Comparison of ENCODE assay signal across 10 mouse cellular contexts in genomic region chr11:52168461-52168860, GRCm38 (mm10). TPM values are rescaled to one million over a fixed set of nuclear protein-coding genes. Genes with fewer than 3 reads are reported as not detected.
A peak's percentile ranks its signal among the peaks of the same experiment; 100 is the strongest.
DNase-seq lines count a peak whose midpoint lies in the region; ATAC-seq lines count a peak whose summit lies in the region.
"Had no signal": no experiment of that assay in that cellular context is flagged by ENCODE, and none has a peak within 500 bp of the region (broad histone marks: within the 10 kb centered on the region; RNA-seq: fewer than 3 reads in every experiment).

No protein-coding gene starts in this region.

- peak overlapping the region; percentile 60 for H3K4me3 ChIP-seq in heart, embryonic 13.5 days
- H3K4me3 ChIP-seq in hindbrain, embryonic 11.5 days (ENCODE audit: low read depth, low read length), result peak overlapping the region; percentile 36
- H3K4me3 ChIP-seq in macrophage (ENCODE audit: inconsistent target), result peak overlapping the region; percentile 25

- DNase-seq in heart, adult 18-20 months, result no peak
- DNase-seq in MN1 (ENCODE audit: low spot score), result peak; percentile 13
- DNase-seq in hindbrain, embryonic 11.5 days (ENCODE audit: low spot score), result peak; percentile 41
- no peak for DNase-seq in yolk sac, embryonic 10.5 days (ENCODE audit: low spot score)
- DNase-seq in urinary bladder, postnatal 36 days (ENCODE audit: low spot score in 2 of 2), result no peak

- no peaks in the 10 kb centered on the region for H3K79me2 ChIP-seq in macrophage (ENCODE audit: inconsistent target)

- peak overlapping the region; percentile 73 for H3K9ac ChIP-seq in heart, embryonic 13.5 days
- H3K9ac ChIP-seq in hindbrain, embryonic 11.5 days (ENCODE audit: low read depth, low read length), result no peak overlapping the region

- no peaks in the 10 kb centered on the region for H3K36me3 ChIP-seq in heart, embryonic 13.5 days
- H3K36me3 ChIP-seq in hindbrain, embryonic 11.5 days (ENCODE audit: control insufficient read depth, insufficient read depth, low read length), result no peaks in the 10 kb centered on the region
- H3K36me3 ChIP-seq in macrophage (ENCODE audit: inconsistent target), result no peaks in the 10 kb centered on the region
- H3K36me3 ChIP-seq: G1E had no signal

- H3K4me2 ChIP-seq in heart, embryonic 13.5 days, result peak overlapping the region; percentile 85
- peak overlapping the region; percentile 61 for H3K4me2 ChIP-seq in hindbrain, embryonic 11.5 days (replicated peaks; ENCODE audit: low read depth, low read length)

- H3K27ac ChIP-seq in heart, embryonic 13.5 days (replicated peaks), result no peak overlapping the region
- no peak overlapping the region for H3K27ac ChIP-seq in hindbrain, embryonic 11.5 days (ENCODE audit: low read depth, low read length)
- no peak overlapping the region for H3K27ac ChIP-seq in macrophage

- peaks cover 61% of the 10 kb centered on the region for H3K27me3 ChIP-seq in heart, embryonic 13.5 days (replicated peaks)
- peaks cover 24% of the 10 kb centered on the region for H3K27me3 ChIP-seq in hindbrain, embryonic 11.5 days (ENCODE audit: control insufficient read depth, insufficient read depth, low read length)

- H3K4me1 ChIP-seq in heart, embryonic 13.5 days, result peaks cover 10% of the 10 kb centered on the region
- H3K4me1 ChIP-seq in hindbrain, embryonic 11.5 days (replicated peaks; ENCODE audit: control insufficient read depth, insufficient read depth, low read length), result no peaks in the 10 kb centered on the region

- no peak for ATAC-seq in heart, embryonic 13.5 days (ENCODE audit: extremely low read depth, insufficient number of reproducible peaks, low FRiP score, low TSS enrichment)
- ATAC-seq in hindbrain, embryonic 11.5 days (ENCODE audit: low FRiP score), result no peak
- ATAC-seq in cerebellum, adult (ENCODE audit: insufficient number of reproducible peaks, low FRiP score, low TSS enrichment), result no peak

- no peaks in the 10 kb centered on the region for H3K9me3 ChIP-seq in heart, embryonic 13.5 days
- H3K9me3 ChIP-seq in hindbrain, embryonic 11.5 days (ENCODE audit: control insufficient read depth, low read length), result no peaks in the 10 kb centered on the region
- H3K9me3 ChIP-seq: G1E had no signal

- 11% methylated on average over 12 of the region's 12 CpGs for WGBS in heart, embryonic 13.5 days
- WGBS in hindbrain, embryonic 11.5 days, result 24% methylated on average over 12 of the region's 12 CpGs
- WGBS in macrophage (ENCODE audit: missing documents), result 8% methylated on average over 12 of the region's 12 CpGs

RNA-seq across cellular contexts. Expression of gene Olfr1373, which starts 23.1 kb away (rescaled TPM):
- not detected in 2 replicates for polyA plus RNA-seq in heart, embryonic 13.5 days (2015; fragmentation: Nextera tagmentation; extraction: Ambion mirVana)
- not detected for total RNA-seq in heart, adult 18-20 months (2021)
- polyA plus RNA-seq in hindbrain, embryonic 11.5 days (2014; fragmentation: Nextera tagmentation; extraction: Ambion mirVana), result not detected in 2 replicates
- total RNA-seq in macrophage (2018; cell fraction: chromatin; rRNA removed), result not detected
- not detected for total RNA-seq in macrophage (2018; cell fraction: cytosol; rRNA removed)
- not detected for total RNA-seq in macrophage (2018; cell fraction: nucleus; rRNA removed)
- polyA plus RNA-seq in macrophage (2018), result not detected in 3 replicates
- total RNA-seq: G1E had no signal
- polyA plus RNA-seq: G1E; large intestine, adult 2 months had no signal

RNA-seq across cellular contexts. Expression of gene Olfr1371, which starts 45.3 kb away (rescaled TPM):
- not detected in 2 replicates for polyA plus RNA-seq in heart, embryonic 13.5 days (2015; fragmentation: Nextera tagmentation; extraction: Ambion mirVana)
- total RNA-seq in heart, adult 18-20 months (2021), result not detected
- polyA plus RNA-seq in hindbrain, embryonic 11.5 days (2014; fragmentation: Nextera tagmentation; extraction: Ambion mirVana), result not detected in 2 replicates
- total RNA-seq in macrophage (2018; cell fraction: chromatin; rRNA removed), result not detected
- total RNA-seq in macrophage (2018; cell fraction: cytosol; rRNA removed), result not detected
- not detected for total RNA-seq in macrophage (2018; cell fraction: nucleus; rRNA removed)
- polyA plus RNA-seq in macrophage (2018), result not detected in 3 replicates
- polyA plus RNA-seq: G1E; large intestine, adult 2 months had no signal

Comparison
In these comparisons a context has a peak if more than half of its experiments do, and no peak if none do; other contexts are left out.
1. DNase-seq: peak in MN1 (single experiment) and hindbrain, embryonic 11.5 days (single experiment); none in heart, adult 18-20 months (0 of 2), yolk sac, embryonic 10.5 days (single experiment) and urinary bladder, postnatal 36 days (0 of 2).
2. Peak in every context shown above with its lines, with median percentiles within 50 percentile points of each other: H3K4me3 ChIP-seq.